Mouse (Mus musculus): ENCODE results near the gene Plekha7.

Plekha7 gene

GRCm38 (mm10) chr7:116222288-116223009 lies 85.7 kb downstream of the Plekha7 start:
- DNase-seq (ENCODE audit: low spot score) = no peak

- no peak for DNase-seq (ENCODE audit: low spot score)
Observed at GRCm38 (mm10) chr7:116221883-116222282, 86.3 kb downstream of the Plekha7 start.

DNA sequence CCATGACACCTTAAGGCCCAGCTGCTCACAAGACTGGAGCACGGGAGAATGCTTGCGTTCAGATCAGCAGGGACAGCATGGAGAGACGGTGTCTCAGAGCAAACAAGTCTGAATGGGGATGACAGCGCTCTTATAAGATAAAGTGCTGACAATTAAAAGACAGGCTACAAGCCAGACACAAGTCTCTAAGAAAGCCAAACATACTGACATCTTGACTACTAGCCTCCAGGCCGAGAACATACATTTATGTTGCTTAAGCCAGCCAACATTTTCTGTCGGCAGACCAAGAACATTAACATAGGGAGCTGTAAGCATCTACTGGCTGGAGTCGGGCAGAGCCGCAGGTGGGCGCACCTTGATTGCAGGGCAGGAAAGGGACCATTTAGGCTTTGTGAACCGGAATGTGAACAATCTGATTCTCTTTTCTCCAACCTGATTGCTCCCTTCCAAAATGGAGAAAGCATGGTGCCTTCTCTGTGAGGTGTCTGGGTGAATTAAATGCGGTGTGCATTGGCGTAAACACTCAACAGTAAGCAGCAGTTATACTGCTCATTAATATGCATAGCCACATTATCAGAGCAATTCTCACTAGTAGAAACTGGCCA lies 88.0 kb downstream of the Plekha7 start:
- no peak for DNase-seq (ENCODE audit: low spot score)

DNA sequence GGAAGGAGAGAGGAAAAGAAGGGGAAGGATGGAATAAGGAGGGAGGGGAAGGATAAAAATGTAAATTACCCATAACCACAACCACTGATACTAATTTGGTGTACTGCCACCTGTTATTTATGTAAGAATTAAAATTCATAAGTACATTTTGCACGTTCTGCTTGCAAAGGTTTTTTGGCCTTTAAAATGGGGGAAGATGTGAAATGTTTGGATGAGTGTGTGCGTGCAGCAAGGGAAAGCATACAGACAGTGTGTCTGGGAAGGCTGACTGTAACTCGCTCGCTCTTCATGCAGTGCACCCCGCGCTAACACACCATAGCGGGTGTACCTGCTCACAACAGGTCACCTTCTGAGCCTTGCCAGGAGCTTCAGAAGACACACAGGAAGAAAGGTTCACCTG lies 90.4 kb downstream of the Plekha7 start:
- DNase-seq (ENCODE audit: low spot score) = no peak

DNA sequence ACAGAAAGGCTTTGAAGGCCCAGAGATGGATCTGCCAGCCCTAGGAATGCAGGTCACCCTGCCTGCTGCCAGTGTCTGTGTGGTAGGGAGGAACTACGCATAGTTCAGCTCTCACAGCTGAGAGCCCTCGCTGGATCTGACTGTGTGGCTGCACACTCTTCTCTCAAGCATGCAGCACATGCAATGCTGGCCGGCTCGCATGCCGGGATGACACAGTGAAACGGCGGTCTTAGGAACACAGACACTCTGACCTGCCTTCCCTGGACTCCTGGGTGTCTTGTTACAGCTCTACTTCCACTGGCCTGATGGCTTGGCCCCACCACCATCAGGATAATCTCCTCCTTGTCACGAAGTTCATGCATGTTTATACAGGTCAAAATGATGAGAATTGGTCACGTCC lies 96.3 kb downstream of the Plekha7 start:
- no peak for DNase-seq (ENCODE audit: low spot score)

- DNase-seq (ENCODE audit: low spot score) = no peak
Observed at GRCm38 (mm10) chr7:116209926-116210631, 98.1 kb downstream of the Plekha7 start.

GRCm38 (mm10) chr7:116208880-116209279 lies 99.3 kb downstream of the Plekha7 start:
- no peak for DNase-seq (ENCODE audit: low spot score)

- DNase-seq (ENCODE audit: low spot score) = no peak
Observed at GRCm38 (mm10) chr7:116206806-116207571, 101.2 kb downstream of the Plekha7 start.

GRCm38 (mm10) chr7:116205451-116205850 lies 102.7 kb downstream of the Plekha7 start:
- DNase-seq (ENCODE audit: low spot score) = no peak

DNA sequence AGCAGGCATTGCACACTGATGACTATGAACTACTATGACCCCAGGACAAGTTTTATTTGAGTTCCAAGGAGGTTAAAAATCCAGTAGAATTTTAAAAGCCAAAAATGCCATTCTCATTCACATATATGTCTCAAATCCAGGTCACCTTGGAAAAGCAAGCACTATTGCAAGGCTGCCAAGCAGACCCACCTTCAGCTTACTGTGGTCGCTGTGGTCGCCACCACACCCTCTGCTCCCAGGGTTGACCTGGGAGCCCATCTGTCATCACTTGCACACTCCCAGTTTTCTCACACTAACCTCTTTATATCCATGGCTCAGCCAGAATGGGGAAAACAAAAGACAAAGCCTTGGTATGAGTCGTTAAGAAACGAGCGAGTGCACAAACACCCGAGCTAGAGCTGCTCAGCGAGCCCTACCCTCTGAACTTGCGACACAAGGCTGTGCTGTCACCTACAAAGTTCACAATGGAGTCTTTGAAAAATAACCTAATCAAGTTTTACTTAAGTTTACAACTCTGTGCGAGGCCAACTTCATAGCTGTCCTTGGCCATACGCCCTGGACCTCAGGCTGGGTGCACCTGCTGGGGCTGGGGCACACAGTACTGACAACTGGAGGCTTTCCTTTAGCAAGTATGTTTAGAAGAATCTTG lies 106.0 kb downstream of the Plekha7 start:
- DNase-seq (ENCODE audit: low spot score) = no peak

DNA sequence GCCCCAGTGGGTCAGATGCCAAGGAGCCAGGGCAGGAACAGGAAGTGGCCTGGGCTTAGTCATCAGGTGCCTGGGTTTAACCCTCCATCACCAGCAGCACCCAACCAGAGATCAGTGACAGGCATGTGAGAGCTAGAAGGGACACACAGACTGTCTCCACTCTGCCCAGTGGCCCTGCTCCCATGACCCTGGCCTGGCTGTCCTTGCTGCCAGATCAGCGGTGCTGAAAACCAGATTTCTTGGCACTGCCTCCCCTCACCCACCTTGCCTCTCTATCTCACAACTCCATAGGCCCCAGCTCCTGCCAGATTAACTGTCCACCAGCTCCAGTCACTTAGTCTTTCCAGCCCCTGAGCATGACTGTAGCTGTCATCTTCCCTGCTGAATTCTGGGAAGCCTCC lies 107.2 kb downstream of the Plekha7 start:
- DNase-seq (ENCODE audit: low spot score) = no peak

DNA sequence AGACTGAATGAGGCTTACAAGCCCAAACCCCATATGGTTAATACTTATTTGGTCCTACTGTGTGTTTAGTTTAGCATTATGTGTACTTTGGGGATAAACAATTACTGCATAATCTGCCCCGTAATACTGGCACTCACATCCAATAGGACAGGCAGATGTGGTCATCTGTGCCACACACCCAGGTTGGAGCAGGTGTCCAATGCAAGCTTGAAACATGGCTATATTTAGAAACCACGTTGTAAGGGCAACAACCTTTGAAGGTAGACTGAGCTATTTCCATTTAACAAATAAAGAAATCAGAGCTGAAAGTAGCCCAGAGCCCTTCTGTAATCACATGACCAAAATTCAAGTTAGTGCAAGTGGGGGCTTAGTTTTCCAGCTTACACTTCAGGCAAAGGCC lies 107.6 kb downstream of the Plekha7 start:
- DNase-seq (ENCODE audit: low spot score) = no peak

DNA sequence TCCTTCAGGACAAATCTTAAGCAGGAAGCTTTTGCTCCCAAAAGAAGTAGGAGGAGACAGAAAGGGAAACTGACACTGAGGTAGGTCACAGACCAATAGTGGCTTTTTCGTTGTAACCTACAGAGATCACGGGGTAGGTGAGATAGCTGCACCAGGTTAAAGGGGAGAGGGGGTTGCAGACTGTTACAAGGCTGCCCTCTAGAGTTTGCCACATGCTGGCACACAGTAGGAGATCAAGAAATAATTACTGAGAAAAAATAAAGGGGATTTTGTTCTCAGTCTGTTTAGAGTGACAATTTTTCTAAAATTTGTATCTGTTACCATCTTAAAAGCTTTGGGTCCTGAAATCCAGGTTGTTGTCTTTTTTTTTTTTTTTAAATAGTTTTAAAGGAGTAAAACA lies 109.3 kb downstream of the Plekha7 start:
- DNase-seq (ENCODE audit: low spot score) = no peak

DNA sequence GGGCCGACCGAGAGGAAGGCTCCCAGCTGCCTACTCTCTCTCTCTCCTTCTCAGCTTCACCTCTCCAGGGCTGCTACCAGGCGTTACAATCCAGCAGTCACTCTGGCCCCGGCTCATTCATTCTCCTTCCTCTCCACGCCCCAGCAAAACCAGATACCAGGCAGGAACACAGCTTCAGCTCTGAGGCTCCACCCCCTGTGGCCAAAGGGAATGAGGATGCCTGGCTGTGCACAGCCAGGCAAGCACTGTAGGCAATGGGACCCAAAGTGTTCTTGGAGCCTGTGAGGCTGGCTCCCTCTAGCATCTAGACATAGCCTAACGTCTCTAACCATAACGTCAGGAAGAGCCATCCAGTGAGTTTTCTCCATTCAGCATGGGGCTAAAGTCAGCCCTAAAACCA lies 109.8 kb downstream of the Plekha7 start:
- DNase-seq (ENCODE audit: low spot score) = no peak

DNA sequence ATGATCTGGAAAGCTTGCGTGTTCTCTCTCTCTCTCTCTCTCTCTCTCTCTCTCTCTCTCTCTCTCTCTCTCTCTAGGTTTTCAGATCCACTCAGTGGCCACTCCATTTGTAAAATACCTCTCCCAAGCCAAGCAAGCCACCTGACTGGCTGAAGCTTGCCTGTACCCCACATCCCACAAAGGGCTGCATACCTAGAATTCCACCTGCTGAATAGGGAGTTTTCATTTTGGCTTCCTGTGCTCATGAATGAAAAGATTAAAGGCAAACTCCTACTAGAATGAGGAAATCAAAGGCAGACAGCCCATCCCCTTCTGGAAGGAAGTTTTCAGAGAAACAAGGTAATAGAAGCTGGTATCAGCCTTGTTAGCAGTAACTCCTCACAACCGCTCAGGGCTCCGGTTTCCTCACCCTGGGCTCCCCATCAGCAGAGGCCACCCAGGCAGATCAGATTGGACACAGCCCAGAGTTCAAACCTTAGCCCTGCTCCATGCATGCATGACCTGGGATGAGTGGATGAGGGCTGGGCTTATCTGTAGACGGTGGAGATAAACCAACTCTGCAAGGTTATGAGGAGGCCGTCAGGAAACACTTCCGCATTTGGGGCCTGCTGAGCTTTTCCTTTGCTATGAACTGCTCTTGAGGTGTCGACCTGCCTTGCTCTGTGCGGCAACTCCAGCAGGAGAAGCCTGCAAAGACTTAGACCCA lies 111.0 kb downstream of the Plekha7 start:
- DNase-seq (ENCODE audit: low spot score) = no peak

- DNase-seq (ENCODE audit: low spot score) = no peak
Observed at GRCm38 (mm10) chr7:116194996-116195395, 113.2 kb downstream of the Plekha7 start.

DNA sequence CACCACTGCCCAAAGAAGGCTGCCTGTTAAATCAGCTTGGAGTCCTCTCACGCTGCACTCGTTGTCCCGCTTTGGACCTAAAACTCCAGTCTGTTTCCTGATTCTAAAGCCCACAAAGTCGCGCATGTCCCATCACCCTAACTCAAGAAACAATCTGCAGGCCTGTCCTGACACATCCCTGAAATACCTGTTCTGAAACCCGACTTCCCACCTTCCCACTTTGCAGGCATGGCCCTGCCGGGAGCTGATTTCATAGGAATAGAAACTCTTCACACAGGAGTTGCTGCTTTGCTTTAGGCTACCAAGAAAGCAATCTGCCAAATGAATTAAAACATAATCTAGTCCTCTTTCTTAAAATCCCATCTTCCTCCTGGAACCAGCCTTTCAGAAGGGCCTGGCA lies 115.2 kb downstream of the Plekha7 start:
- no peak for DNase-seq (ENCODE audit: low spot score)

DNA sequence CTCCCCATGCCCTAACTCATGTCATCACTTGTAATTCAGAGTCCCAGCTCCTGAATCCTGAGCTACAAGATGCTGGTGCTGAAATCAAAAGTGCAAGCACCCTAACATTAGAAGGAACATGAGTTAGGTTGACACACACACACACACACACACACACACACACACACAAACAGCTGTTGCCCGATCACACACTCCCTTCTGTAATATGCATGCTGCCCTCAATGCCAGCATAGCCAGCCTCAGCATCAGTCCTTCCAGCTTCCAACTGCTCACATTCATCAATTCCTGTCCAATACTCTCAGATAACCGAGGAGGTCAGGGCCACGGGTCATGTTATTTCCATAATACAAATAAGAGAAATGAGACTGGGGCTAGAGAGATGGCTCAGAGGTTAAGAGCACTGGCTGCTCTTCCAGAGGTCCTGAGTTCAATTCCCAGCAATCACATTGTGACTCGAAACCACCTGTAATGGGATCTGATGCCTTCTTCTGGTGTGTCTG lies 116.0 kb downstream of the Plekha7 start:
- no peak for DNase-seq (ENCODE audit: low spot score)

DNA sequence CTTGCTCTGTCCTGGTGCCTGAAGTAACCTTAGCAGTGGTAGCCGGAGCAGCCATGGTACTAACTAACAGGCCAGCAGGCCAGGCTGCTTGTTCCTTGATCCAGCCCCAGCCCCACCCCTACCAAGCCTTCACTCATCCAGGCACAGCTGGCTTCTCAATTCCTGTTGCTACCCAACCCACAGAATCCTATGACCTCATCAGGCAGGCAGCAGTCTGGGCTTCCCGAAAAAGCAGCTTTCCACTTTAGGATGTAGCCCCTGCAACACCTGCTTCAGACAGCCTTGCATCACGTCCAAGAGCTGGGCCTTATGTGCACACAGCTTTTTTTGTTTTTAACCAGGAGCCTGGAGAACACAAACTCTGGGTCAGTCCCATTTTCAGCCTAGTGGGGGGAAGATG lies 117.0 kb downstream of the Plekha7 start:
- no peak for DNase-seq (ENCODE audit: low spot score)

GRCm38 (mm10) chr7:116189708-116190107 lies 118.5 kb downstream of the Plekha7 start:
- DNase-seq (ENCODE audit: low spot score) = no peak

DNA sequence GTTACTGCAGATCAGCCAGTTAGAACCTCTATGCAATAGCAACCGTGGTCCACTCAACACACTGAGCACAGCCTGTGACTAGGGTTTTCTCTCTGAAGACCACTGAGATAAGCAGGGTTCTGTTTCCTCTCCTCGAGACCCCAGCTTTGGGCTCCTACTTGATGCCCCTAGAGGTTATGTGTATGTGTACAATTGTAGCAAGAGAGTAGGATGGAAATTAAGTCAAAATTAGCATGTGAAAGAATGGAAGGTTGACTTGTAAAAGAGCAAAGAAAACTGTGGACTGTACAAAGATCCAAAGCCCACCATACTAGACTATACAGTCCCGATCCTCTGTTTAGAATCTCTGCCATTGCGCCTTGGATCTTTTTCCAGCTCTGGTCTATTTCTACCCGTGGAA lies 119.8 kb downstream of the Plekha7 start:
- no peak for DNase-seq (ENCODE audit: low spot score)
